Mouse (Mus musculus) cerebellum, adult 11-12 months (tissue): ENCODE data around the gene Lmln.
"Not testable (repeated sequence)": the region's sequence is repeated elsewhere in the genome, so short reads cannot be mapped to it uniquely, and the experiment has no call there.

Source experiments
- DNase-seq: peaks from one replicate; pipeline ENCODE4 v3.0.0; 2022

Gene Lmln

DNA sequence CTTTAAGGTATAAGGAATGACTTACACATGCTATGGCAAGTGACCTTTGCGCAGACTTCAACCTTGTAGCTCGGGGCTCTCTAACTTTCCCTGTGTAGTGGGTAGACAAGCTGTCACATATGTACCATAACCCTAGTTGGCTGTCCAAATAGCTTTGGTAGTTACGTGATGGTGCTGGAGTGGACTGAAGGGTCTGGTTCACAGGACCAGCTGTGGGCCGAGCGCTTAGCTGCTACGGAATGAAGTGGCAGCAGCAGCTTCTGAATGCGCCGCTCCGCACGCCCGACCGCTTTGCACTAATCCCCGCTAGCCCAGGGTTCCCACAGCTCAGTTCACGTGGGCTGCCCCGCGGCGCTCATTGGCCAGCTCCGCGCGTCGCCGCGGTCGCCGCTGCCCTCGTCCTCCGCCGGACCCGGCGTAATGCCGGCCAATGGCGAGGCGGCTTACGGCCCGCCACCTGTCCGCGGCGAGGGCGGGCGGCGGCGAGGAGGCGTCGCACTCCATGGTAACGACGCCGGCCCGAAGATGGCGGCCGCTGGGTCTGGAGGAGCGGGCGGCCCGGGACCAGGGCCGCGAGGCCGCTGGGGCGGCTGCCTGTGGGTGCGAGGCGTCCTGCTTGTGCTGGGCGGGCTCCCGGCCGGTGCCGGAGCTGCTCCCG lies at the start of gene Lmln:
Gene Lmln (plus strand): TSS at position 498 of the 658 bp plus-strand sequence.
- DNase-seq, result peak; percentile 91

DNA sequence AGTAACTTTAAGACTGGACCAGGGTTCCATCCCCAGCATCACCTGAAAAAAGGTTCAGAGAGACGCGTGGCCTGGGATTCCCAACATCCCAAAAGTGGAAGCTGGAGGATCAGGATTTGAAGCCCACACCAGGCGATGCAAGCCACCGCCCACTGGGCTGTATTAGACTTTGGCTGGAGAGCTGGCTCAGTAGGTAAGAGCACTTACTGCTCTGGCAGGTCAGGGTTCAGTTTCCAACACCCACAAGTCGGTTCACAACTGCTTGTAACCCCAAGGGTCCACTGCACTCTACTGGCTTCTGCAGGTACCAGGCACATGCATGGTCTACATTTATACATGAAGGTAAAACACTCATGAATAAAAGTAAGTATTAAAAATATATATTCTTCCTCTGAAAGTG lies 48.5 kb upstream of the Lmln start:
- DNase-seq, result no peak

DNA sequence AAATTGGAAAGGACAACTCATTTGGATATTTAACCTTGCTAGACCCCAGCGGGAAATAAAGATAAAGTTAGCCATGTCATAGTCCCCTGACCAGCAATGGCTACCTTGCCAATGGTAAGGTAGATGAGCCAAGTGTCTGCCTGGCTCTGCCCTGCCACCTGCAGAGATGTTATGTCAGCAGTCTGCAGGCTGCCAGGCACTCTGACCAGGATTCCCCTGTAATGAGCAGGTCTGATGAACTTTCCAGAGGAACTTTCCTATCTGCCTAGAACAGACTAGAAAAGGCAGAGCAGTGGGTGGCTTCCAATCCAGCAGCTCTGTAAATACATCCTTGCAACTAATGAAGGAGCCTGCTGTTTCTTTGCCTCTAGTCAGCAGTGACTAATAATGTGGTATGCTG lies 47.4 kb upstream of the Lmln start:
- DNase-seq, result peak; percentile 68

DNA sequence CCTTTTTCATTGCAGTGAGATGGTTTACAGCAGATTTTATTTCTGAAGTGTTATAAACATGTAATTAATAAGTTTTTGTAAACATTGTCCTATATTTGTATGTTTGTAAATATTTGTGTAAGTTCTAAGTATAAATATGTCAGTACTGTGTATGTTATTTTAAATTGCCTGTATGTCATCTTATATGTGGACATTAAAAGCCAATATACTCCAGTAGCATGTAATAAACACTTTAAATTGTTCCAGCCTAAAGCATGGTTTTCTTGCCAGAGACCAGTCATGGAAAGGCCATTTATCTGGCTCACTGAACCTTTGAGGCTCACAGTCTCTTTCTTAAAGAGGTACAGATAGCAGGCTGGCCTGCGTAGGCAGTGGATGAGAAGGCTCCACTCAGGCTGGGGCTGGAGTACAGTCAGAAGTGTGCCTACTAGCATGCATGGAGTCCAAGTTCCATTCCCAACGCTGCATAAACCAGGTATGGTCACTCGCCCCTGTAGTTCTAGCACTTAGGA lies 46.9 kb upstream of the Lmln start:
- DNase-seq, result no peak

DNA sequence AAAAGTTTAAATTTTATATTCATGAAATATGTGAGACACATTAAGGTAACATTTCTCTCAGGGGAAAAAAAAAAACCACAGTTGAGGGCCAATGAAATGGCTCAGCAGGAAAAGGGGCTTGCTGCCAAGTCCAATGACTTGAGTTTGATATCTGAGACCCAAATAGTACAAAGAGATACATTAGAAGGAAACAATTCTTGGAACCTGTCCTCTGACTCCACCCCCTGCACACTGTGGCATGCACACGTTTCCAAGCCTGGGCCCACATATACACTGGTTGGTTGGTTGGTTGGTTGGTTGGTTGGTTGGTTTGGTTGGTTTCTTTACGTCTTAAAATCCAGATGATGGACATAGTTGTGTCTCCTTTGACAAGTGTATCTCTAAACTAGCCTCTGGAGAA lies 46.3 kb upstream of the Lmln start:
- no peak for DNase-seq

DNA sequence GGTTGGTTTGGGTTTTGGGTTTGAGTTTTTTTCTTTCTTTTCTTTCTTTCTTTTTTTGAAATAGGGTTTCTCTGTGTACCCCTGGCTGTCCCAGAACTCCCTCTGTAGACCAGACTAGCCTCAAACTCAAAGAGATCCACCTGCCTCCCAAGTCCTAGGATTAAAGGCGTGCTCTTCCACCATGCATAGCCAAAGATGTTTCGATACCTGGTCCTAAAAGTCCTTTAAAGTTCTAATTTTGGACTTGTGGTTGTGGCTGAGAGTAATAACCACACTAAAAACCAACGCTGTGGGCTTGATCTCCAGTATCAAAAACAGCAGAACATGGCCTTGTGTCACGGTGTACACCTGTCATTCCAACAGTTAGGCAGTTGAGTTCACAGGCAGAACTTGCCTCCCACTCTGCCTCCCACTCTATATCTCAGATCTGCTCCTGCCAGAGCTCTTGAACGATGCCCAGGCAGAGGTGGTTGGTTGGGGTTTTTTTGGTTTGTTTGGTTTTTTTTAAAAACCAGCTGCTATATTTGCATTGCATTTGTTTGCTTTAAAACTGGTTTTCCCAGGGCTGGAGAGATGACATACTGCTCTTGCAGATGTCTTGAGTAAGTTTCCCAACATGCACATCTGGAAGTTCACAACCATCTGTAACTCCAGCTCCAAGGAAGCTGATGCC lies 44.5 kb upstream of the Lmln start:
- DNase-seq, result no peak

DNA sequence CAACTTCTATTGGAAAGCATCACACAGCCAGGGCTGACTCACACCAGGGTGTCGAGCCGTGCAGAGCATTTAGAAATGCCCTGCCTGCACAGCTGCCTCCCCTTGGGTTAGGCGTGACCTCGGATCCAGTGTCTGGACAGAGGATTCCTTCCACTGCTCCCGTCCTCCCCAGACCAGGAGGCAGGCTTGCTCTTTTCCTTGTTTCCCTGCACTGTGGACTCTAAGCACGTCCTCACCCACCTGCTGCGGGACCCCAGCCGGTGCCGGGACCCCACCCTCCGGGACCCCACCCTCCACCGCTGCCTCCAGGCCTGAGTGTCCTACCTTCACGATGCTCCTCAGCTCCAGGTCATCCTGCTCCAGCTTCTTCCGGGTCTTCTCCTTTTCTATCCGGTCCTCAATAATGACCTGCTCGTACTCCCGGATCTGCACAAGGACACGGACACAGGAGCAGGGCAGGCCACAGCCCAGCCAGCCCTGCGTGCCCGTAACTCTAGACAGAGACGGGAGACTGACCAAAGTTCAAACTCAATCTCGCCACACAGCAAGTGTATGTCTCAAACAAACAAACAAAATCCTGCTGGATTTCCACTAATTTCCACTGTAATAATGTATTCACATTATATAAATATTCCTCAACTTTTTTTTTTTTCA lies 43.1 kb upstream of the Lmln start:
- no peak for DNase-seq

DNA sequence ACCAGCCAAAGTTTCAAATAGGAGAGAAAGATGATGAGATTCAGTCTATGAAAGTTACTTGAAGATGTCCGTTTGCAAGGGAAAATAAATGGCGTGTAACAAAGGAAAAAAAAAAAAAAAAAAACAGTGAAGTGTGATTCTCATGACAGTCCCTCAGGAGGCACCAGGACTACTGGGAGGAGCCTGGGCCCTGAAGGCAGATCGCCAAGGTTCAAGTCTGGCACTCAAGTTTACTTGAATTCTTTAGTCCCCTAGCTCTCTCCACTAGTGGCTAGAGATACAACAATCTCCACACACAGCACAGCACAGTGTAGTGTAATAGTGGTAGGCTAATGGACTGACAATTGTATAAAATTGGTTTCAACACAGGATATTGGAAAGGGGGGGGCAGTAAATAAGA lies 40.9 kb upstream of the Lmln start:
- DNase-seq, result no peak

DNA sequence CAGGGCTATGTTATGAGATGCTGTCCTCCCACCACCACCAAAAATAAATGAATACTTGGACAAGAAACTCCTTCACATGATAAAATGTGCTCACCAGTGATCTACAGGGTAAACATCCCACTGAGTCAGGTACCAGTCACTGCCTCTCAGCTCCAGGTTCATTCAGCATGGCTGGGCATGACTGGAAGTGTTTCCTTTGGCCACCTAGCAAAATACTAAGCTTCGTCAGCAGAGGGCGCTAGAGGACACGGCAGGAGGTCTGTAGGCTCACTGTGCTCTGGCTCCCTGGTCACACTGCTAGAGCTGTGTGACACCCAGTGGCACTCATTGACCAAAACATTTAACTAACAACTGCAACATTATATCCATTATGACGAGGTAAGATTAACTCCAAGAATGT lies 38.6 kb upstream of the Lmln start:
- peak; percentile 63 for DNase-seq

DNA sequence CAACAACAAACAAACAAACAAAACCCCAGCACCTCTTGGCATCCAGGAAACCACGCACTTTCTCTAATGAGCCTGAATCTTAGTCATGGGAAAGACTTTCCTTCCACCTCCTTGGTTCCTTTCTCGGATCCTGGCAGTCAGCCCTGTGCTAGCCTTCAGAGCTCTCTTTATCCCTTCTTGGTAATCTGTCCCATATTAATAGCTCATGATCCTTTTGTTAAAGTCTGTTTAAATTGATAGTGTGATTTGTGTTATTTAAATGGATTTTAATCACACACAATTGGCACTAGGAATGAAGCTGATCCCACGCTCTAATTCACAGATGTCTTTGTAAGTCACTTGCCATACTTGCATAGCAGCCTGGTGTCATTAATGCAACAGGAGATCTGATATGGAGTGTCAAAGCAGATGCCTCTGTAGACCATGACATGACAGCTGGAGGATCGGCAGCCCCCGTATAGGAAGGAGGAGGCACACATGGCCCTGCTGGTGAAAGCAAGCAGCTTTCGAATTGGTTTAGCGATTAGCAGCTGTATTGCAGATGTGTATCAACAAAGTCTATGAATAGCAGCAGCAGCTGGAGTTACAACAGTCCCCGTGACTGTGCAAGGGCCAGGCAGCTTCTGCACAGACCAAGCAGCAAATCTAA lies 37.7 kb upstream of the Lmln start:
- DNase-seq, result no peak

DNA sequence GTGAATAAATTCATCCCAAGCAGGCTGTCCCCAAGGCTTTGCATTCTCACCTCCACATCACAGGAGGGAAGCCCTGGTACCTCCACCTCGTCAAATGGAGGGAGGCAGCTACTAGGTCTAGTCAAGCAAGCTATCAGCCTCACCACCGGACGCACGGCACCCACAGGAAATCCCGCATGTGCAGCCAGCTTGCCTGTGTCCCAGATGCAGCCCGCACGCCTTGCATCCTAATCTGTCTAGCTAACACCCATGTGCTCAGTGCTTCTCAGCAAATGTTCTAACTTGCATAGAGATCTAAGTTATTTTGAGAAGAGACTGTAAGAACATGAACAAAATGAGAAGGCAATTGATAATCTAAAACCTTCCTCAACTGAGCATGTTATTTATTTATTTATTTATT lies 36.0 kb upstream of the Lmln start:
- DNase-seq, result no peak

DNA sequence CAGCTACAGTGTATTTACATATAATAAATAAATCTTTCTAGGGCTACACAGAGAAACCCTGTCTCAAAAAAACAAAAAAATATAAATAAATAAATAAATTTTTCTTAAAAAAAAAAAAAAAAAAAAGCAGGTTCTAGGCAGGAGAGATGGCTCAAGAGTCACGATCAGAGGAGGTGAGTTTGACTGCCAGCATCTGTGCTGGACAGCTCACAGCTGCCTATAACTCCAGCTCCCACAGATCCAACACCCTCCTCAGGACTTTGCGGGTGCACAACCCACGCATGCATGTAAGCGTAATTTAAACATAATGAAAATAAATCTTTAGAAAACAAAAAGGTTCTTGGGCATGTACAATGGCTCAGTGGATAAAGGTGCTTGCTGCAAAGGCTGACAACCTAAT lies 26.3 kb upstream of the Lmln start:
- no peak for DNase-seq

DNA sequence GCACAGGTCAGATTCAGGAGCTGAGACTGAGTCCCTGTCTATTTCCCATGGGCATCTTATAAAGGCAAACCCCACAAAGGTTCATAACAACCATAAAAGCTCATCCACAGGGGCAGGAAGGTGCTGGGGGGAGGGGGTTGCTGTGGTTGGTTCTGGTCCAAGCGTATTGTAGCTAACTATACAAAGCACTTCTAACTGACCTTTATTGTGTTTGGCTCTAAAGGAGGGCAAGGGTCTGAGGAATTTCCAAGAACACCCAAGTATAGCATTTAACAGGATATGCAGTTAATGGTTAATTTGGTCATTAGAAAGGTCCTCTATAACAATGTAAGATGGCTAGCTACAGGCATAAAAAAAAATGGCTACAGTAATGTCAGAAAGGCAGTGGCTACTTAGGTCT lies 19.6 kb upstream of the Lmln start:
- DNase-seq, result no peak

DNA sequence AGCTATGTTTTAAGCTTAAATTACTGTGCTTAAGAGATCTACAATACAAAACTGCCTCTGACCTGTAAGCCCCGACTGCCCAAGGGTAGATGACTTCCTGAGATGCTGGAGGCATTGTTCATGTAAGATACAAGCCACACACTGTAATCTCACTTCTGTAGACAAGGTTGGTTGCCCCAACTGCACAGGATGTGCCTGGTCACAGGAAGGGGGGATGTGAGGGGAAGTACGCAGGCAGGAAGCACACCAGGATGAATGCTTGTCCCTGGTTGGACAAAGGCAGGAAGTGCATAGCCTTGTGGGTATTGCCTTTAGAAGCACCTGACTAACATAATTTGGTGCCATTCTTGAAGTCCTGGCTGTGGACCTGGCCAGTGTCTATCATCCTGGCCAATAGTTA lies 19.1 kb upstream of the Lmln start:
- DNase-seq, result no peak

DNA sequence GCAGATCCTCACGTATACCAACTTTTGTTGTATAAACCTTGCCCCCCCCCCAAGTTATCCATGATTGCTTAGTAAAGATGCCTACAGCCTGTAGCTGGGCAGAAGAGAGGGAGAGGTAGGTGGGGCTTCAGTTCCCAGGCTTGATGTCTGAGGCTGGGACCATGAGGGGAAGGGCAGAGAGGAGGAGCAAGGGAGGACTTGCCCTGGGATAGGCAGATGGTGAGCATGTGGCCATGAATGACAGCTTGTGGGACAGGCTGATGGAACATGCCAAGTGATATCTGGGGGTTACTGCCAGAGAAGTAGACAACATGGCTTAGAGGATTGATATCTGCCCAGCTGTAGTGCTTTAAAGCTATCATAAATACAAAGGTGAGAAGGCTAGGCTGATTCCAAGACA lies 14.3 kb upstream of the Lmln start:
- no peak for DNase-seq

DNA sequence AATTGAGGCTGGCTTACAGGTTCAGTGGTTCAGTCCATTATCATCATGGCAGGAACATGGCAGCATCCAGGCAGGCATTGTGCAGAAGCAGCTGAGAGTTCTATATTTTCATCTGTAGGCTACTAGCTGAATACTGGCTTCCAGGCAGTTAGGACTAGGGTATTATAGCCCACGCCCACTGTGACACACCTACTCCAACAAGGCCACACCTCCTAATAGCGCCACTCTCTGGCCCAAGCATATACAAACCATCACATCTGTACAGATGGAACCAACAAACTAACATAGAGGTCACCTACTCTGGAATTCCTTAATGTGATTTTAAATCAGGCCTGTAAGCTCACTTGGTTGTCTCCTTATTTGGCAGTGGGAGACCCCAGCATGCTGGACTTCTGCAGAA lies 13.6 kb upstream of the Lmln start:
- DNase-seq, result no peak

DNA sequence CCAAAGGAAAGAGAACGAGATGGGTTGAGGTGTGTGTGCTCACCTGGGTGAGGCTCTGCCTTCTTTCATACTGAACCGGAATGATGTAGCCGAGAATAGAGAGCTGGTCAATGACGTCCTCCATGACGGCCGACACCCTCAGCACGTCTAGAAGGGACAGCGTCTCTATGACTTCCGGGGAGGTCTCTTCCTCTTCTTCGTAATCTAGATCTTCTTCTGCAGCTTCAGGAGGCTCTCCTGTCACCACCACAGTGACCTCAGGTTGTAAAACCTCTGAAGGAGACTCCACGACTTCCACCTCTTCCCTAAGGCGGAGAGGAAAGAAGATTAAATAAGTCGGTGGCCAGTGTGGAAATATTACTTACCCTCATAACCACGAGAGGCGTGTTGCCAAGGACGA lies 12.5 kb upstream of the Lmln start:
- no peak for DNase-seq

DNA sequence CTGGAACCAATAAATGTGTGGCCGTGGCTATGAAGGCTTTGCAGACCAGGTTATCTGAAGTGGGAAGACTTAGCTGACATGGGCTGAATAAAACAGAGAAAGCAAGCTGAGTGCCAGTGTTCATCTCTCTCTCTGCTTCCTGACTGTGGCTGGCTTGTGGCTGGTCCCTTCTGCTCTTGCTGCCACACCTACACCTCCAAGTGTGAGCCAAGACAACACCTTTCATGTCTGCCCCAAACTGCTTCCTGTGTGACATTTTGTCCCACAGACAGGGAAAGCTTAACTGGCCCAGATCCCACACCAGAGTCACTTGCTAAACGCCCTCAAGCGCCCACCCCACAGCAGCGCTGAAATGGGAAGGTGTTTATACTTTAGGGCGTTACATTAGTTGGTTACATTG lies 9.2 kb upstream of the Lmln start:
- DNase-seq, result no peak

DNA sequence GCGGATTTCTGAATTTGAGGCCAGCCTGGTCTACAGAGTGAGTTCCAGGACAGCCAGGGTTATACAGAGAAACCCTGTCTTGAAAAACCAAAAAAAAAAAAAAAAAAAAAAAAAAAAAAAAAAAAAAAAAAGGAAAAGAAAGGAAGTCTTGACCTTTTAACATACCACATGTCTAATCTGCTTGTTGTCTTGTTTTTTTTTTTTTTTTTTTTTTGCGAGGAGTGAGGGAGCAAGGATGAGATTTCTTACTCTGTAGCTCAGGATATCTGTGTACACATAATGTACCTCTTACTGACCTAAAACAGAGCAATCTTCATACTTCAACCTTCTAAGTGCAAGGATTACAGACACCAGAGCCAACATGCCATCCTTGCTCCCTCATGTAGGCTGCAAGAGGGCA lies 7.4 kb upstream of the Lmln start:
- DNase-seq, result not testable (repeated sequence)

DNA sequence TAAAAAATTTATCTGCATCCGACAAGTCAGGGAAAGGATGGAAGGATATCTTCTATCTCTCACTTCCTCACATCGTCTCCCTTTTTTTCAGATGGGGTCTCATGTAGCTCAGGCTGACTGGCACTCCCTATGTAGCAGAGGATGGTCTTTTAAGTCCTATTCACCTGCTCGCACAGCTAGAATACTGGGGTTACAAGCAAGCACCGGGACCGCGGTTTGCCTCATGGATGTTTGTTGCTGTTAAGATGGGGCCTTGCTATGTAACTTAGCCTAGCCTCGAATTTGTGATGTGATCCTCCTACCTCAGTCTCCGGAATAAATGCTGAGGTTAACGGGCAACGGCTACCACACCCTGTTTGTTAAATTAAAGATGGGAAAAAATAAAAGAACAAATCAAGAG lies 6.7 kb upstream of the Lmln start:
- DNase-seq, result no peak

DNA sequence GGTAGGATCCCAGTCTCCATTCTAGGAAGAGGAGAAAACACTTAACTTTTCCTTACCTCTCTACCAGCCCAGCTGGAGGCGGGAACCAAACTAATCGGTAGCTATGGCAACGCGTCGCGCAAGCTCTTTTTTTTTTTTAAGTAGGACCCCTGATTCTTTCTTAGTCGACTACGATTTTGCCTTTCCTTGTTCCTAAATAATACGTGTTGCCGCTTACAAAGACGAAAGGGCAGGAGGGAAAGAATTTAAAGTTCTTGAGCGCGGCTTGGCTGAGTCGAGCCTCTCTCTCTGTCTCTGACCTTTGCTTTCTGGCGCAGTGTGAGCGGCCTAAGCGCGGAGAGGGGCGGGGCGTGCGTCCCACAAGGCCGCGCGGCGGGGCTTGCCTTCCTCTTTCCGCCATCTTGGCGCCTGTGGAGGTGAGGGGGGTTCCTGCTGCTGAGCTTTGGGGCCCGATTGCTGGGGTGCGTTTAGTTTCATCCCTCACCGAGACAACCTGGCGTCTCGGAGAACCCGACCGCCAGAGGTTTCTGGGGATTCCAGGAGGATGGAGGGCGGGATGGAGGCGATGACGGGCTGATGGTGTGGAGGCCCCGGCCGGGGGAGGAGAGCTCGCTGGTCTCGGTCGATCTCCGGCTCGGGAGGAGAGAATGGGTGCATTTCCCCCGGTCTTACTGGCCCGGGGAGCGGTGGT lies 6.1 kb upstream of the Lmln start, which contains the start of the genes Iqcg and Rpl35a:
Gene Iqcg (minus strand): TSS at position 124 of the 691 bp plus-strand sequence.
Gene Rpl35a (plus strand): TSS at position 359 of the 691 bp plus-strand sequence.
- peak; percentile 87 for DNase-seq

DNA sequence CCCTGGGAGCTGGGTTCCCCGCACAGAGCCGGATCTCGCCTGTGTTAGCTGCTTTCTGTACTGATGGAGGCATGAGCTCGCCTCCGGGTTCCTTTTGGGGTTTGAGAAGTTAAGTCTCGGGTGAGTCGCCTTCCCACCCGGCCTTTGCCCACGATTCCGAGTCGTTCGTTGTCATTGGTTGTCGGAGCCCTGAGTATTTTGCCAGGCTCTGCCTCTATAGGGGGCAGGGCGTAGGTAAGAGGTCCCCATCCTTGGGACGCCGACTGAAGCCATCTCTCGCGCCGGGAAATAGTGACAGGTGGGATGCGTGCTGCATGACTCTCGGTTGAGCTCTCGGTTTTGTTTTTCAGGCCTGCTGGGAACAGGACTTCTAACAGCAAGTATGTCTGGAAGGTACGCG lies 5.5 kb upstream of the Lmln start:
- DNase-seq, result no peak

DNA sequence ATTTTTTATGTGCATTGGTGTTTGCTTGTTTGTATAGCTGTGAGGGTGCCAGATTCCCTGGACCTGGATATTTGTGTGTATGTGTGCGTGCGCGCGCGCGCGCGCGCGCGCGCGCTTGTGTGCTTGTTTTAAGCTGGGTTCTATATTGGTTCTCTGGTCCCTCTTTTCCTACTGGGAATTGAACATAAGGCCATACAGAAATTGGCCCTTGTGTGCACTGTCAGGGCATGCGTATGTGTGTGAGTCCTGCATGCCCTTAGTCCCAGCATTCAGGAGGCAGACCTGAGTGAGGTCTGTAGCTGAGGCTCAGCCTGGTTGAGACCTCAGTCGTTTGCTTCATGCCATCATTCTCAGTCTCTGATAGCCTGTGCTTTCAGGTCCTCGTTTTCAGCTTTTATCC lies 4.3 kb upstream of the Lmln start:
- DNase-seq, result no peak
